Mouse (Mus musculus) spleen, adult 2 months (tissue): Measurements from ENCODE around the gene Npas1. TPM values are rescaled to one million over a fixed set of nuclear protein-coding genes. Genes with fewer than 3 reads are reported as not detected.

Source experiments
- DNase-seq, 2 experiments: peaks; one replicate each; pipeline versions ENCODE4 v3.0.0 to v3.0.0-alpha.2; 2012 to 2021; ENCODE audit warnings: low spot score in 2 of 2, low read depth in 1 of 2
- H3K27ac ChIP-seq: fragments of 200-500 bp; 2 replicates; pipeline ENCODE4 v1.5.1; 2012; ENCODE audit warnings: low read length, inconsistent platforms; ENCODE audit not compliant: insufficient read depth
- H3K27me3 ChIP-seq: fragments of 200-500 bp; 2 replicates; pipeline ENCODE4 v1.6.1; 2012; ENCODE audit warnings: mild to moderate bottlenecking, moderate library complexity, low read length, inconsistent platforms; ENCODE audit not compliant: control insufficient read depth, insufficient read depth
- H3K36me3 ChIP-seq: fragments of 200-500 bp; 2 replicates; pipeline ENCODE4 v1.6.1; 2012; ENCODE audit warnings: mild to moderate bottlenecking, low read length, inconsistent platforms; ENCODE audit not compliant: control insufficient read depth, insufficient read depth
- H3K4me1 ChIP-seq: fragments of 200-500 bp; 2 replicates; pipeline ENCODE4 v1.6.1; 2011; ENCODE audit warnings: inconsistent platforms; ENCODE audit not compliant: control insufficient read depth, insufficient read depth, insufficient read length
- H3K4me3 ChIP-seq: fragments of 200-500 bp; 2 replicates; pipeline ENCODE4 v1.5.1; 2011; ENCODE audit warnings: mild to moderate bottlenecking, inconsistent platforms; ENCODE audit not compliant: insufficient read depth, insufficient read length; ENCODE audit errors: extremely low read depth
- CTCF ChIP-seq: fragments of 200-500 bp; IDR thresholded peaks from 2 replicates; pipeline ENCODE4 v1.5.1; 2011; ENCODE audit warnings: mild to moderate bottlenecking, inconsistent platforms; ENCODE audit not compliant: insufficient read depth, insufficient read length, insufficient replicate concordance; ENCODE audit errors: extremely low read depth
- POLR2A ChIP-seq: fragments of 200-500 bp; IDR thresholded peaks from 2 replicates; pipeline ENCODE4 v1.6.1; 2011; ENCODE audit warnings: low read depth, low read length, inconsistent platforms
- WGBS: fragments of 180-500 bp; shearing (Covaris S2); methylation state at CpG from one replicate; pipeline ENCODE4 v1.1.7; 2018; 5-methylcytosine and 5-hydroxymethylcytosine counted together
- polyA plus RNA-seq: library from polyadenylated mRNA; depleted of rRNA; stranded (reverse); fragments of >200 nt; gene quantifications from 2 replicates; pipeline ENCODE4 v1.2.3, GENCODE M21; 2012; rRNA removed

Npas1 gene
- not detected in 2 replicates for polyA plus RNA-seq

DNA sequence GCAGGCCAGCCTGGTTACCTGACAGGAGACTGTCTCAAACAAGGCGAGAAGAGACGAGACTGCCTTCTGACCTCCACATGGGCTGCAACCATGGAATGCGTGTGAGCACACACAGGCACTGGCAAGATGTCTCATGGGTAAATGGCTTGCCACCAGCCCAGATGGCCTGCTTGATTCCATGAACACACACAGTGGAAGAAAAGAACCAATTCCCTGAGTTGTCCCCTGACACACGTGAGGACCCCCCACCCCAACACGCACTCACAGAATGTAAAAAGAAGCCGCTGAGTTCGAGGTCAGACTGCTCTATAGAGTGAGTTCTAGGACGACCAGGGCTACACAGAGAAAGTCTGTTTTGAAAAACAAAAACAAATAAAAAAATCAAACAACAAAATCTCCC, at the start of gene Npas1:
TSS of gene Npas1 (minus strand) at position 101 of the 400 bp plus-strand sequence.
- Histone ChIP-seq H3K36me3 (no peaks in the 10 kb centered on the region), H3K4me3 (no peak within 1 kb of the TSS), H3K27me3 (peaks cover 28% of the 10 kb centered on the region), H3K27ac (no peak within 1 kb of the TSS), H3K4me1 (peaks cover 4% of the 10 kb centered on the region; the same call in 1 of the 2 replicates)
- DNase-seq, result no peak
- no peak for TF ChIP-seq CTCF
- no peak for TF ChIP-seq POLR2A
- 83% methylated on average over 8 of the region's 8 CpGs for WGBS

DNA sequence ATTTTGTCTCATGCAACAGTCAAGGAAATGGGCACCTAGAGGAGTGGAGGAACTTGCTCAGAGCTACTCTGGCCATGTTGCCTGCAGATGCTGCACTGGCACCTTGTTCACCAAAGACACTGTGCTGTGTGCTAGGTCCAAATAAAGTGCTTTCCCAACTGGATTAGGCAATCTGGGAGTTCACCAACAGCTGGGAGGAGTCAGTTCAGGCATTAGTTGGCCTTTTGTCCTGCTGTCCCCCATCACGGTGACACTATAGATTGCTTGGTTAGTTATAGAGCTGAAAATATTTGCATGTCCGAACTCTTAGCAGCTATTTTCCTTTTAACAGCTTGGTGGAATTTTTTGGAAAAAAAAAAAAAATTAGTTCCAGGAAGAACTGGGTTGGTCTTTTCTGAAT, 48.5 kb upstream of the Npas1 start:
- H3K4me3 ChIP-seq, result no peak overlapping the region
- H3K27me3 ChIP-seq, result no peaks in the 10 kb centered on the region
- no peak for TF ChIP-seq CTCF
- no peak for TF ChIP-seq POLR2A
- peaks cover 3% of the 10 kb centered on the region for H3K36me3 ChIP-seq
- WGBS, result 94% methylated on average over 2 of the region's 2 CpGs
- DNase-seq, result no peak
- H3K4me1 ChIP-seq, result no peaks in the 10 kb centered on the region
- H3K27ac ChIP-seq, result no peak overlapping the region

DNA sequence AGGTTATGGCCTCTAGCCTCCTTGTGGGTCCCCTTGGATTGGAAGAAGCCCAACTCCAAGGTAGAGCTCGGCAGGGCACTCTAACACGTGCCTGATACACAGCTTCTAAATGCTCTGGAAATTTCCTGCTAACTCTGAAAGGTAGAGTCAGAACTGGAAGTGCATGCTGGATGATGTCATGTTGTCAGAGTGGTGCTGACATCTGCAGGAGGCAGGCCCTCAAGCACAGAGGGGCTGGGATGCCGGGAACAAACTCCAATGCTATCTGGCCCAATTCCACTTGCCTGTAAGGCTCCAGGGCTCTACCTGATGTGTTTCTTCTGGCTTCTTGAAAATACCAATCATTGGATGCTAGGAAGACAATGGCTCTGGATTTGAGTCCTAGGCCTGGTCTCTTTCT, 47.9 kb upstream of the Npas1 start:
- H3K4me1 ChIP-seq, result no peaks in the 10 kb centered on the region
- TF ChIP-seq POLR2A (no peak), CTCF (no peak)
- no peak overlapping the region for H3K27ac ChIP-seq
- H3K36me3 ChIP-seq, result peaks cover 2% of the 10 kb centered on the region; the same call in 1 of the 2 replicates
- H3K27me3 ChIP-seq, result no peaks in the 10 kb centered on the region
- no peak overlapping the region for H3K4me3 ChIP-seq
- DNase-seq, result no peak
- WGBS, result 91% methylated on average over 3 of the region's 3 CpGs

DNA sequence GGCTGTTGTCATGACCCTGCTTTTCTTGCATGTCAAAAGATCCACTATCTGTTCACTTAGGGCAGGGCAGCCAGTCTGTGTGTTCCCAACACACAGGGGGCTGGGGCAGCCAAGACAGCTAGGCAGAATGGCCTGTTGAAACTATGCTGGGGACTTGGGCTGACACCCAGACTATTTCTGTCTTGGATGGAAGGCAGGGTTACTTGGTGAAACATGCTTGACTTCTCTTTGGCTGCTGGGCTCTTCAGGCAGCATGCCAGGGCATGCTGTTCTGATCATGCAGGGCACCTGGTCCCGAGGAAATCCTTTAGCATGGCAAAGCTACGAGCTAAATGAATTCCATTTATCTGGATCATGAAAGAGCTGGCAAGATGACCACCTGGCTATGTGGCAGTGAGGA, 46.8 kb upstream of the Npas1 start:
- Histone ChIP-seq H3K27ac (no peak overlapping the region), H3K27me3 (no peaks in the 10 kb centered on the region), H3K4me1 (no peaks in the 10 kb centered on the region), H3K4me3 (no peak overlapping the region), H3K36me3 (0 out of 2 replicates have a peak, but pooled peaks cover 2% of the 10 kb centered on the region)
- WGBS, result 87% methylated on average over 2 of the region's 2 CpGs
- no peak for DNase-seq
- TF ChIP-seq CTCF, result no peak
- no peak for TF ChIP-seq POLR2A

DNA sequence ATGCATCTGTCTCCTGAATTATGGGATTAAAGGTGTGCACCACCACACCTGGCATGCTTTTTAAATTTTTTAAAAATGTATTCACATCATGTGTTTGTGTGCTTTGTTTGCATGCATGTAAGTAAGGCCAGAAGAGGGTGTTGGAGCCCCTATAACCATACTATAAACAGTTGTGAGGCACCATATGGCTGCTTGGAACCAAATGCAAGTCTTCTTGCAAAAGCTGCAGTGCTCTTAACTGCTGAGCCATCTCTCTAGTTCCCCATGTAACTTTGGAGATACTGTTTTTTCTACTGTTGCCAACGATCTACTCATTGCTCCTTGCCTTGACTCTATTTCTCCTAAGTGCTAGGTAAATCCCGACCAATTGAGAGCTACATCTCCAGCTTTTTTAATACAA, 41.8 kb upstream of the Npas1 start:
- no peaks in the 10 kb centered on the region for H3K27me3 ChIP-seq
- no peaks in the 10 kb centered on the region for H3K4me1 ChIP-seq
- TF ChIP-seq CTCF, result no peak
- no peak for TF ChIP-seq POLR2A
- H3K27ac ChIP-seq, result no peak overlapping the region
- WGBS, result 97% methylated on average over 2 of the region's 2 CpGs
- H3K36me3 ChIP-seq, result no peaks in the 10 kb centered on the region
- no peak for DNase-seq
- H3K4me3 ChIP-seq, result no peak overlapping the region

DNA sequence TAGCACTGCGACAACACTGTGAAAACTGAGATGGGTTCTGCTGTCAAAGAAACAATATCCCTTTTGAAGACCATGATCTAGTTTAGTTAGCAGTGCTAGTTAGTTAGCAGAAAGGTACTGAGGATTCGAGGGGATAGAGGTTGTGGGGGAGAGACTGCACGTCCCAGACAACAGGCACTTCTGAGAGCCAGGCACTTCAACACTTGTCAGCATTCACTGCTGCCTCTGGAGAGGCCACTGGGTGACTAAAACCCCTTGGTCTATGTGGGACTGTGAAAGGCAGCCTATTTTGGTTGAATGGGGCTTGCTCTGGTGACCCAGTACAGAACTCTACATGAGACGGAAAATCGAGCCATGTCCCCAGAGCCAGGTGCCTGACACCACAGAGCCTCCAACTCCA, 39.7 kb upstream of the Npas1 start:
- Histone ChIP-seq H3K36me3 (0 out of 2 replicates have a peak, but pooled peaks cover 1% of the 10 kb centered on the region), H3K27me3 (no peaks in the 10 kb centered on the region), H3K4me1 (no peaks in the 10 kb centered on the region), H3K27ac (no peak overlapping the region), H3K4me3 (no peak overlapping the region)
- DNase-seq, result no peak
- 88% methylated on average over 5 of the region's 5 CpGs for WGBS
- no peak for TF ChIP-seq POLR2A
- TF ChIP-seq CTCF, result no peak

DNA sequence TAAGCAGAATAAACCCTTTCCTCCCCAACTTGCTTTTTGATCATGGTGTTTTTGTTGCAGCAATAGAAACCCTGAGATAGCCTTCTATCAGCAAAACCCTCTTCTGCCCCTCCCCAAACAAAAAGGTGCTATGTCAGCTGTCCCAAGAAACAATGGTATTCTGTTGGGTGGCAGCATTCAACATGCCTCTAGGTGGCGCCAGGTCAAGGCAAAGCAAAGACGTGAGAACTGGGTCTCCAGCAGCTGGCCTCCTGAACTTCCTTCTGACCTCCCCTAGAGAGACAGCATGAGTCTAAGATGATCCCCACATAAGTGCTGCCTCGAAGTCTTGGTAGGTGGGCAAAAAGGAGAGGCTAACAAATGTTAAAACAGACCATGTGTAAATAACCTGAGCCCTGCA, 29.8 kb upstream of the Npas1 start:
- no peak for TF ChIP-seq POLR2A
- peak; percentile 78; the same call in 1 of the 2 replicates for TF ChIP-seq CTCF
- peak; percentile 19 to 64 for DNase-seq
- H3K4me3 ChIP-seq, result no peak overlapping the region
- 2% methylated on average over 3 of the region's 3 CpGs for WGBS
- no peaks in the 10 kb centered on the region for H3K27me3 ChIP-seq
- peaks cover 3% of the 10 kb centered on the region for H3K36me3 ChIP-seq
- no peak overlapping the region for H3K27ac ChIP-seq
- no peaks in the 10 kb centered on the region for H3K4me1 ChIP-seq
